Mouse (Mus musculus) testis, adult 2 months (tissue): ENCODE data around the gene Prcc. TPM values are rescaled to one million over a fixed set of nuclear protein-coding genes. Genes with fewer than 3 reads are reported as not detected.

Source experiments
- H3K27ac ChIP-seq: fragments of 200-500 bp; 2 replicates; pipeline ENCODE4 v1.5.1; 2012; ENCODE audit warnings: low read depth, low read length; ENCODE audit not compliant: control insufficient read depth, insufficient read depth
- H3K27me3 ChIP-seq: fragments of 200-500 bp; 2 replicates; pipeline ENCODE4 v1.6.1; 2012; ENCODE audit warnings: mild to moderate bottlenecking, low read length, moderate library complexity; ENCODE audit not compliant: control insufficient read depth, insufficient read depth
- H3K36me3 ChIP-seq: fragments of 200-500 bp; 2 replicates; pipeline ENCODE4 v1.6.1; 2012; ENCODE audit warnings: mild to moderate bottlenecking, low read length; ENCODE audit not compliant: control insufficient read depth, insufficient read depth
- H3K4me1 ChIP-seq: fragments of 200-500 bp; 2 replicates; pipeline ENCODE4 v1.6.1; 2012; ENCODE audit warnings: low read length; ENCODE audit not compliant: control insufficient read depth, insufficient read depth
- H3K4me3 ChIP-seq: fragments of 200-500 bp; 2 replicates; pipeline ENCODE4 v1.5.1; 2012; ENCODE audit warnings: low read depth, mild to moderate bottlenecking, low read length, moderate library complexity, mixed read lengths; ENCODE audit not compliant: control insufficient read depth
- CTCF ChIP-seq: fragments of 200-500 bp; IDR thresholded peaks from 2 replicates; pipeline ENCODE4 v1.5.1; 2012; ENCODE audit warnings: low read depth, mild to moderate bottlenecking, inconsistent platforms, low read length, moderate library complexity; ENCODE audit not compliant: control insufficient read depth, insufficient read depth, insufficient replicate concordance
- POLR2A ChIP-seq: fragments of 200-500 bp; IDR thresholded peaks from 2 replicates; pipeline ENCODE4 v1.6.1; 2012; ENCODE audit warnings: low read depth, mild to moderate bottlenecking, inconsistent platforms, low read length, moderate library complexity; ENCODE audit not compliant: control insufficient read depth
- polyA plus RNA-seq: library from polyadenylated mRNA; depleted of rRNA; stranded (reverse); fragments of >200 nt; gene quantifications from 2 replicates; pipeline ENCODE4 v1.2.3, GENCODE M21; 2012

Gene Prcc
- polyA plus RNA-seq, 1 experiment = 16.2 TPM

- Histone ChIP-seq H3K4me3 (no peak overlapping the region), H3K27ac (no peak overlapping the region), H3K36me3 (no peaks in the 10 kb centered on the region), H3K27me3 (no peaks in the 10 kb centered on the region), H3K4me1 (no peaks in the 10 kb centered on the region)
- TF ChIP-seq POLR2A (no peak), CTCF (no peak)
Measured at GRCm38 (mm10) chr3:87855936-87856335, 29.5 kb downstream of the Prcc start.

DNA sequence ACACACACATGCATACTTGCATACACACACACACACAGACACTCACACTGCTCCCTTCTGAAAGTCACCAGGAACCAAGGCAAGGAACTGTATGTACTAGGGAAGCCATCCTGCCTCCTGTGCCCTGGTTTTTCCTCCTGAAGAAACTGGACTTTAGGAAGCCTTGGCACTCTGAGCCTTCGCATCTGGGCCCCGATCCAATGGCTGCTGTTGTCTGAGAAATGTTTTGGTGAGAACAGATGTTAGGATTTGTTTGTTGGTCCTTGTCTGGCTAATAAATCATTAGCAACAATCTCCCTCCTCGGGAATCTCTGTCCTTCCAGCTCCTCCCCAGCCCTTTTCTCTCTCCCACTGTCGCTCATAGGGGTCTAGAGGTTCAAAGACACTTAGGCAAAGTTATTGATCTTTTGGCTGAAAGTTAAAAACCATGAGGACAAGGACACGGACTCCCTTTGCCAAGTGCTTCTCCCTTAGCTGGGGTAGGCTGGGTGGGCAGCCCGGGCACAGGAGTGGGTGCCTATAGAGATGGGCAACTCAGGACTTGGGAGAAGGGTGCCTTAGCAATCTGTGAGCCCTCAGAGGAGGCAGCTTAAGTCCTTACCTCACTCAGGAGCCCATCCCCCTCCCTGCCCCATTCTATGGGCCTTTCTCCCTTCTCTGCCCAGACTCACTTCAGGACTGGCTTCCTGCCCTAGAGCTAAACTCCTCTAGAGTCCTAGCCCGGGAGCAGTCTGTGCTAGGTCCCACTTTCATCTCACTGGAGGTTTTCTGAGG lies 30.4 kb downstream of the Prcc start:
- Histone ChIP-seq H3K4me3 (no peak overlapping the region), H3K27me3 (no peaks in the 10 kb centered on the region), H3K4me1 (no peaks in the 10 kb centered on the region), H3K36me3 (no peaks in the 10 kb centered on the region), H3K27ac (no peak overlapping the region)
- TF ChIP-seq CTCF = no peak
- no peak for TF ChIP-seq POLR2A

- TF ChIP-seq POLR2A = no peak
- TF ChIP-seq CTCF = no peak
- Histone ChIP-seq H3K4me3 (no peak overlapping the region), H3K36me3 (no peaks in the 10 kb centered on the region), H3K27ac (no peak overlapping the region), H3K27me3 (no peaks in the 10 kb centered on the region), H3K4me1 (peaks cover 7% of the 10 kb centered on the region; the same call in 1 of the 2 replicates)
Measured at GRCm38 (mm10) chr3:87849117-87849516, 36.3 kb downstream of the Prcc start.

DNA sequence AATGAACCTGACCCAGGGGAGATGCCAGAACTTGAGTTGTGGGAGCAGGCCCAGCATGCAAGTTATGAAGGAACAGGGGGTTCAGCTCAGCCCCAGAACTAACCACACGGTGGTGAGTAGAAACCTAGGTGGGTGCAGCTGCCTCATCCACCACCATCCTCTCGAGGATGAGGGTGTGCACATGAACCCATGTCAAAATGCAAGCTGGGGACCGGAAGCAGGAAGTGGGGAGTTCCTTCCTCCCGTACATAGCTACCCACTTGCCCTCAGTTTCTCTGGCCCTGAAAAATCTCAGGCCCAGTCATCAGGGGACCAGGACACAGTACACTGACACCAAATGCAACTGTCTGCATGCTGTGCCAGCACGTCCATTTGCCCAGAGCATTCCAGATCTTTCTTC lies 37.7 kb downstream of the Prcc start:
- H3K27ac ChIP-seq = no peak overlapping the region
- no peak overlapping the region for H3K4me3 ChIP-seq
- no peaks in the 10 kb centered on the region for H3K27me3 ChIP-seq
- H3K36me3 ChIP-seq = no peaks in the 10 kb centered on the region
- TF ChIP-seq POLR2A = no peak
- TF ChIP-seq CTCF = no peak
- H3K4me1 ChIP-seq = peaks cover 7% of the 10 kb centered on the region; the same call in 1 of the 2 replicates

DNA sequence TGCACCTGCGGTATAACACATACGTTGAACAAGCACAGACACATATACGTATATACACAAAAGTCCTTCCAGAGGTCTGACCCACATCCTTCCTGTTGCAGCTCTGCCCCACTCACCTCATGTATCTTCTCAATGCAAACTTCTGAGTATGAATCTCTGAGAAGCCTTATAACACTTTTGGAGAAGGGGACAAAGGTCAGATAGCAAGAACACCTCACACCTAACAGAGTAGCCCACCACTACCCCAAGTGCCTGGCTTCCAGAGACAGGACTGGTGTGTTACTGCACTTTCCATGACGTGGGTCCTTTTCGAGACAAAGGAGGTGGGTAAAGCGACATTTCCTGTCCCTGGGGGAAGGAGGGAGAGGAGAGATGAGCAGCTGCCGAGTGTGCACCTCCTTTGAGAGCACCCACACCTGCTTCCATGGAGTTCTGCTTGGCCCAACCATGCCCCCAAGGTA lies 38.7 kb downstream of the Prcc start, which contains the start of gene Sh2d2a:
Sh2d2a (plus strand) TSS at position 106 of the 461 bp plus-strand sequence.
- H3K4me3 ChIP-seq = no peak within 1 kb of the TSS
- H3K4me1 ChIP-seq = peaks cover 7% of the 10 kb centered on the region; the same call in 1 of the 2 replicates
- no peaks in the 10 kb centered on the region for H3K27me3 ChIP-seq
- H3K27ac ChIP-seq = no peak within 1 kb of the TSS
- H3K36me3 ChIP-seq = no peaks in the 10 kb centered on the region
- TF ChIP-seq POLR2A = no peak
- no peak for TF ChIP-seq CTCF

DNA sequence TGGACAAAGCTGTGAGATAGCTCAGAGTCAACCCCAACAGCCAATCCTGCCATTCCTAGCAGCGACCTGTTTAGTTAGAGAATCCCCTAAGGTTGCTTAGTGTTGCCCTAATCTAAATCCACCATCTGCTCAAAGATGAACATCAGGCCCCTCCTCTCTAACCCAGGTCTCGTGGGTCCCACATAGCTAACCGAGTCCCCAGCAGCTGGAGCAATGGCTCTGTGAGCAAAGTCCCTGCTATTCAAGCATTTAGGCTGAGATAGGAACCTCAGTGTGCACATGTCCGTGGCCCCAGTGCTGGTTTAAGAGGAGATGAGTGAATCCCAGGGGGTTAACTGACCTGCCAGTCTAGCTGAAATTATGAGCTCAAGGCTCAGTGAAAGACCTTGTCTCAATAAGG lies 39.2 kb downstream of the Prcc start:
- no peak overlapping the region for H3K4me3 ChIP-seq
- no peak overlapping the region for H3K27ac ChIP-seq
- TF ChIP-seq CTCF = no peak
- no peaks in the 10 kb centered on the region for H3K27me3 ChIP-seq
- peaks cover 7% of the 10 kb centered on the region; the same call in 1 of the 2 replicates for H3K4me1 ChIP-seq
- no peaks in the 10 kb centered on the region for H3K36me3 ChIP-seq

DNA sequence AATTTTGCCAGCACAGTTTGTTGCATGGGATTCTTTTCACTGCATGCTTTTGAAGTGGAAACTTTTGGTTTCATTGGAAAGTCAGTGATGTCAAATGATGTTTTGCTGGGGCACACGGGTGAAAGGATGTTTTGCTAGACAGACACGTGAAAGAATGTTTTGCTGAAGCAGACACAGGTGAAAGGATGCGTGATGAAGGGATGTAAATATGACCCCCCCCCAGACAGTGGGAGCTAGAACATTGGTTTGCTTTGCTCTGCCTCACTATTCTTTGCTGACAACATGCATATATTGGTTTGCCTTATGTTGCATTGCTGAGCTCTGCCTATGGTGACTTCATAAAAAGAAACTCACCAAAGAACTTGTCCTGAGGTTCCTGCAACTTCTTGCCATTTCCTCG lies 40.4 kb downstream of the Prcc start:
- no peaks in the 10 kb centered on the region for H3K36me3 ChIP-seq
- no peak overlapping the region for H3K4me3 ChIP-seq
- TF ChIP-seq POLR2A = no peak
- no peak for TF ChIP-seq CTCF

More for the DNA sequence above, 40.4 kb downstream of the Prcc start:
- Histone ChIP-seq H3K27ac (no peak overlapping the region), H3K4me1 (peaks cover 7% of the 10 kb centered on the region; the same call in 1 of the 2 replicates), H3K27me3 (no peaks in the 10 kb centered on the region)
